Mouse (Mus musculus): ENCODE results near the gene Epop. TPM values are rescaled to one million over a fixed set of nuclear protein-coding genes. Genes with fewer than 3 reads are reported as not detected.

Epop gene
- 0.41 and 6.1 TPM in 2 replicates for polyA plus RNA-seq (2011; ENCODE audit: insufficient read depth, insufficient read length, low replicate concordance, missing spikeins)

- H3K27ac ChIP-seq (ENCODE audit: control insufficient read depth, insufficient read depth, low read depth, low read length, poor library complexity), result no peak within 1 kb of the TSS; the same call in 1 of the 2 replicates
- TF ChIP-seq CTCF (IDR thresholded peaks at IDR 0.05; ENCODE audit: control insufficient read depth, insufficient read depth, low read length), result no peak
- TF ChIP-seq POLR2A (IDR thresholded peaks at IDR 0.05; ENCODE audit: borderline replicate concordance, control insufficient read depth, low read depth, low read length), result no peak; the same call in 1 of the 2 replicates
- H3K4me3 ChIP-seq (replicated peaks; ENCODE audit: control insufficient read depth, low read depth, low read length), result no peak within 1 kb of the TSS
- WGBS, result under 1% methylated on average over 47 of the region's 47 CpGs
- H3K4me1 ChIP-seq (ENCODE audit: control insufficient read depth, insufficient read depth, low read length), result no peaks in the 10 kb centered on the region
Observed at GRCm38 (mm10) chr11:97629576-97629975, at the start of gene Epop. Gene Epop, minus strand, starts transcription at chr11:97629702.

GRCm38 (mm10) chr11:97678301-97678700, 48.8 kb upstream of the Epop start:
- TF ChIP-seq POLR2A (IDR thresholded peaks at IDR 0.05; ENCODE audit: borderline replicate concordance, control insufficient read depth, low read depth, low read length) (no peak), CTCF (IDR thresholded peaks at IDR 0.05; ENCODE audit: control insufficient read depth, insufficient read depth, low read length) (no peak)
- 89% methylated on average over 15 of the region's 15 CpGs for WGBS
- H3K27ac ChIP-seq (ENCODE audit: control insufficient read depth, insufficient read depth, low read depth, low read length, poor library complexity), result no peak overlapping the region
- H3K4me3 ChIP-seq (replicated peaks; ENCODE audit: control insufficient read depth, low read depth, low read length), result no peak overlapping the region
- H3K4me1 ChIP-seq (ENCODE audit: control insufficient read depth, insufficient read depth, low read length), result no peaks in the 10 kb centered on the region

GRCm38 (mm10) chr11:97677842-97678241, 48.3 kb upstream of the Epop start:
- TF ChIP-seq CTCF (IDR thresholded peaks at IDR 0.05; ENCODE audit: control insufficient read depth, insufficient read depth, low read length) (no peak), POLR2A (IDR thresholded peaks at IDR 0.05; ENCODE audit: borderline replicate concordance, control insufficient read depth, low read depth, low read length) (no peak)

GRCm38 (mm10) chr11:97677381-97677780, 47.9 kb upstream of the Epop start:
- Histone ChIP-seq H3K4me3 (replicated peaks; ENCODE audit: control insufficient read depth, low read depth, low read length) (no peak overlapping the region), H3K4me1 (ENCODE audit: control insufficient read depth, insufficient read depth, low read length) (no peaks in the 10 kb centered on the region), H3K27ac (ENCODE audit: control insufficient read depth, insufficient read depth, low read depth, low read length, poor library complexity) (no peak overlapping the region)
- 87% methylated on average over 15 of the region's 15 CpGs for WGBS
- TF ChIP-seq CTCF (IDR thresholded peaks at IDR 0.05; ENCODE audit: control insufficient read depth, insufficient read depth, low read length) (no peak), POLR2A (IDR thresholded peaks at IDR 0.05; ENCODE audit: borderline replicate concordance, control insufficient read depth, low read depth, low read length) (no peak)

More at GRCm38 (mm10) chr11:97677842-97678241, 48.3 kb upstream of the Epop start:
- Histone ChIP-seq H3K4me1 (ENCODE audit: control insufficient read depth, insufficient read depth, low read length) (no peaks in the 10 kb centered on the region), H3K27ac (ENCODE audit: control insufficient read depth, insufficient read depth, low read depth, low read length, poor library complexity) (no peak overlapping the region), H3K4me3 (replicated peaks; ENCODE audit: control insufficient read depth, low read depth, low read length) (no peak overlapping the region)
- WGBS, result 89% methylated on average over 8 of the region's 8 CpGs

GRCm38 (mm10) chr11:97676050-97676754, 46.7 kb upstream of the Epop start:
- Histone ChIP-seq H3K27ac (ENCODE audit: control insufficient read depth, insufficient read depth, low read depth, low read length, poor library complexity) (no peak overlapping the region), H3K4me3 (replicated peaks; ENCODE audit: control insufficient read depth, low read depth, low read length) (no peak overlapping the region), H3K4me1 (ENCODE audit: control insufficient read depth, insufficient read depth, low read length) (no peaks in the 10 kb centered on the region)
- 82% methylated on average over 15 of the region's 15 CpGs for WGBS
- TF ChIP-seq CTCF (IDR thresholded peaks at IDR 0.05; ENCODE audit: control insufficient read depth, insufficient read depth, low read length), result no peak
- TF ChIP-seq POLR2A (IDR thresholded peaks at IDR 0.05; ENCODE audit: borderline replicate concordance, control insufficient read depth, low read depth, low read length), result no peak

- Histone ChIP-seq H3K4me3 (replicated peaks; ENCODE audit: control insufficient read depth, low read depth, low read length) (no peak overlapping the region), H3K27ac (ENCODE audit: control insufficient read depth, insufficient read depth, low read depth, low read length, poor library complexity) (no peak overlapping the region), H3K4me1 (ENCODE audit: control insufficient read depth, insufficient read depth, low read length) (no peaks in the 10 kb centered on the region)
- WGBS, result 87% methylated on average over 11 of the region's 11 CpGs
- TF ChIP-seq CTCF (IDR thresholded peaks at IDR 0.05; ENCODE audit: control insufficient read depth, insufficient read depth, low read length) (no peak), POLR2A (IDR thresholded peaks at IDR 0.05; ENCODE audit: borderline replicate concordance, control insufficient read depth, low read depth, low read length) (no peak)
Observed at GRCm38 (mm10) chr11:97673148-97673547, 43.6 kb upstream of the Epop start.

GRCm38 (mm10) chr11:97671177-97671527, 41.6 kb upstream of the Epop start:
- Histone ChIP-seq H3K27ac (ENCODE audit: control insufficient read depth, insufficient read depth, low read depth, low read length, poor library complexity) (no peak overlapping the region), H3K4me3 (replicated peaks; ENCODE audit: control insufficient read depth, low read depth, low read length) (no peak overlapping the region), H3K4me1 (ENCODE audit: control insufficient read depth, insufficient read depth, low read length) (no peaks in the 10 kb centered on the region)
- TF ChIP-seq CTCF (IDR thresholded peaks at IDR 0.05; ENCODE audit: control insufficient read depth, insufficient read depth, low read length), result no peak
- TF ChIP-seq POLR2A (IDR thresholded peaks at IDR 0.05; ENCODE audit: borderline replicate concordance, control insufficient read depth, low read depth, low read length), result no peak
- 62% methylated on average over 2 of the region's 2 CpGs for WGBS

- no peaks in the 10 kb centered on the region for H3K4me1 ChIP-seq (ENCODE audit: control insufficient read depth, insufficient read depth, low read length)
- 73% methylated on average over 13 of the region's 13 CpGs for WGBS
- no peak overlapping the region for H3K27ac ChIP-seq (ENCODE audit: control insufficient read depth, insufficient read depth, low read depth, low read length, poor library complexity)
- H3K4me3 ChIP-seq (replicated peaks; ENCODE audit: control insufficient read depth, low read depth, low read length), result no peak overlapping the region
- TF ChIP-seq POLR2A (IDR thresholded peaks at IDR 0.05; ENCODE audit: borderline replicate concordance, control insufficient read depth, low read depth, low read length) (no peak), CTCF (IDR thresholded peaks at IDR 0.05; ENCODE audit: control insufficient read depth, insufficient read depth, low read length) (no peak)
Observed at GRCm38 (mm10) chr11:97670234-97671176, 41.0 kb upstream of the Epop start.

Data from bone marrow, adult 2 months (tissue).